Mouse (Mus musculus): ENCODE results near the gene Cdc34.

The Cdc34 gene

GRCm38 (mm10) chr10:79671396-79672087 is 10.5 kb upstream of the Cdc34 start:
- DNase-seq: no peak

GRCm38 (mm10) chr10:79672088-79672455 is 9.9 kb upstream of the Cdc34 start:
- no peak for DNase-seq

GRCm38 (mm10) chr10:79673054-79673453 is 8.9 kb upstream of the Cdc34 start:
- DNase-seq: no peak

GRCm38 (mm10) chr10:79675346-79676035 is 6.5 kb upstream of the Cdc34 start:
- DNase-seq: no peak

- no peak for DNase-seq
Measured at GRCm38 (mm10) chr10:79680606-79681495, 1.1 kb upstream of the Cdc34 start.

GRCm38 (mm10) chr10:79682551-79682915 is 538 bp downstream of the Cdc34 start:
- DNase-seq: no peak

GRCm38 (mm10) chr10:79682916-79683582 is 1.1 kb downstream of the Cdc34 start:
- peak; percentile 70 to 81 for DNase-seq

GRCm38 (mm10) chr10:79683726-79684640 is 2.0 kb downstream of the Cdc34 start:
- DNase-seq: no peak

- DNase-seq: no peak
Measured at GRCm38 (mm10) chr10:79684770-79685600, 3.0 kb downstream of the Cdc34 start.

- DNase-seq: no peak
Measured at GRCm38 (mm10) chr10:79686219-79686618, 4.2 kb downstream of the Cdc34 start.

GRCm38 (mm10) chr10:79686691-79687090 is 4.7 kb downstream of the Cdc34 start:
- no peak for DNase-seq

- DNase-seq: no peak
Measured at GRCm38 (mm10) chr10:79687513-79687912, 5.5 kb downstream of the Cdc34 start.

GRCm38 (mm10) chr10:79688720-79689119 is 6.7 kb downstream of the Cdc34 start, which contains the start of gene Gzmm:
Gzmm (plus strand) TSS chr10:79689020.
- DNase-seq: no peak

- DNase-seq: no peak
Measured at GRCm38 (mm10) chr10:79689178-79689577, 7.2 kb downstream of the Cdc34 start.

GRCm38 (mm10) chr10:79691986-79692548 is 10.1 kb downstream of the Cdc34 start:
- no peak for DNase-seq

GRCm38 (mm10) chr10:79693580-79694378 is 11.8 kb downstream of the Cdc34 start:
- DNase-seq: no peak

GRCm38 (mm10) chr10:79694379-79694655 is 12.3 kb downstream of the Cdc34 start:
- DNase-seq: no peak

GRCm38 (mm10) chr10:79695231-79696128 is 13.5 kb downstream of the Cdc34 start:
- DNase-seq: peak; percentile 68 to 75

GRCm38 (mm10) chr10:79696129-79696651 is 14.2 kb downstream of the Cdc34 start:
- no peak for DNase-seq
